Mouse (Mus musculus) bone marrow, adult 2 months (tissue): ENCODE measurements around the gene Srbd1.

Experiments
- CTCF ChIP-seq: fragments of 200-500 bp; IDR thresholded peaks from 2 replicates; pipeline ENCODE4 v1.5.1; 2011; ENCODE audit warnings: low read length, control low read depth; ENCODE audit not compliant: control insufficient read depth, insufficient read depth
- POLR2A ChIP-seq: fragments of 200-500 bp; IDR thresholded peaks from 2 replicates; pipeline ENCODE4 v1.6.1; 2011; ENCODE audit warnings: low read depth, mild to moderate bottlenecking, control low read depth, low read length, borderline replicate concordance; ENCODE audit not compliant: control insufficient read depth

DNA sequence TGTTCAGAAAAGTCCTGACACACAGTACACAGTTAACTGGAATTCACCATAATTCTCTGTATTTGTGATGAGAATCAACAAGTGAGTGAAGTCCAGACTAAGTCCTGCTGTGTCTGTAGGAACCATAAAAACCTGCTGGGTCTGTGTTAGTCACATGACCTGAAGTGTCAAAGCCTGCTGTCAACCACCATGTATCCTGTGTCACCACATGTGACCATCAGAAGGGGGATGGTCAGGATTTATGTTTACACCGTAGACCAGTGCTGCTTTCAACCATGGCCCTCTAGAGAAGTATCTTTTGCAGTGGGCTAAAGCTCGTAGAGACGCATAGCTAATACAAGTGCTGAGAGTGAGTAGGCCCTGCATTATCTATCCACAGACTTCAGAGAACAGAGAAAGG lies 21.8 kb downstream of the Srbd1 start:
- TF ChIP-seq POLR2A (no peak), CTCF (no peak)
